Mouse (Mus musculus) testis, adult 2 months (tissue): Measurements from ENCODE around the gene Tmem120b.
A peak's percentile ranks its signal among the peaks of the same experiment; 100 is the strongest.

Experiments used
- CTCF ChIP-seq: fragments of 200-500 bp; IDR thresholded peaks from 2 replicates; pipeline ENCODE4 v1.5.1; 2012; ENCODE audit warnings: low read depth, mild to moderate bottlenecking, inconsistent platforms, low read length, moderate library complexity; ENCODE audit not compliant: control insufficient read depth, insufficient read depth, insufficient replicate concordance
- POLR2A ChIP-seq: fragments of 200-500 bp; IDR thresholded peaks from 2 replicates; pipeline ENCODE4 v1.6.1; 2012; ENCODE audit warnings: low read depth, mild to moderate bottlenecking, inconsistent platforms, low read length, moderate library complexity; ENCODE audit not compliant: control insufficient read depth

- TF ChIP-seq CTCF (peak; percentile 33; the same call in 1 of the 2 replicates), POLR2A (no peak)
These were observed 24.4 kb upstream of the Tmem120b start for GRCm38 (mm10) chr5:123043856-123044255.
